Mouse (Mus musculus): ENCODE measurements around the gene Srp14.

- TF ChIP-seq POLR2A (IDR thresholded peaks at IDR 0.05; ENCODE audit: borderline replicate concordance, low read depth, low read length) (no peak), CTCF (IDR thresholded peaks at IDR 0.05; ENCODE audit: low read depth, low read length) (no peak)
Measured at GRCm38 (mm10) chr2:118509688-118510446, 30.4 kb upstream of the Srp14 start.
